Mouse (Mus musculus): ENCODE results near the gene Glcci1. TPM values are rescaled to one million over a fixed set of nuclear protein-coding genes. Genes with fewer than 3 reads are reported as not detected.
"Not testable (repeated sequence)": the region's sequence is repeated elsewhere in the genome, so short reads cannot be mapped to it uniquely, and the experiment has no call there.

Glcci1 gene
- polyA plus RNA-seq, 2 experiments from 2014 or later, result 18.9 to 29.2 TPM

DNA sequence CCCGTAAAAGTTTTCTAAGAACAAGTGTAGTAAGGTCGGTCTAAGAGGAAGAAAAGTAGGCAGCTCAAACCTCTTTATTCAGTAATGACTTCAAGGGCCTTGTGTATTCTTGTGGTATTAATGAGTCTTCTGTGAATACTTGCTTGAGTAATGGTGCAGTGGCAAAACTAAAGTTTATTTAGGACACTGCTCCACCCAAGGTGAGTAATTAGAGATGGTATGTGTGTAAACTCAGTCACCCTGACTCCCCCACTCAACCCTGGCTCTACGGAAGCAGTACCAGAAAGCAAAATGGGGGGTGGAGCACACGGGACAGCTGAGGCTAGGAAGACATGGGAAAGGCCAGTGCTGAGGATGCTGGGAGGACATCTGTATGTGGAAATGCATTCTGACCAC lies 13.6 kb upstream of the Glcci1 start:
- ATAC-seq, result no peak

DNA sequence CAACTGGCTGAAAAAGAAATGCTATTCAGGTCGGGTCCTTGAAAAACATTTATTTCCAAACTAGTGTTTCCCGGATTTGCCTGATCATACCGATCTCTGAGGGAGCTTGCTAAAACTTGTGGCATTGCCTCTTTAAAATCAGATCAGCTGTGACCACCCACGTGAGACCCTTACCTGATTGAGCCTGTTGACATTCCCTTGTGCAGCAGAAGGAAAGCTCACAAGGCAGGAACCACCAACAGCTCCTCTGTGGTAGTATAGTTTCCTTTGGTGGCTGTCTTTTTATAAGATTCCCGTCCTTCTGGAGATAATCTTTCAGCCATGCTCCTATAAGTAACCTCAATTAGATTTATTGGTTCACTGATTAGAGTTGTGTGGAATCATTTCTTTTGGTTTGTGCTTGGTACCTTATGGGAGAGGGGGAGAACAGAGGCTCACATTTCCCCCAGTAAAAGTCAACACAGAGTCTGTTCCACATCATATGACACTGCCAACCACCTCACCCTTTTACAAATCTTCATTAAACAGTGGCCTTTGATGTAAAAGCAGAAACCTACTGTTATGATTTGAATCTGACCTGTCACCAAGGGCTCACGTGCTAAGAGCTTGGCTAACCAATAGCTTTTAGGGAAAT lies 12.0 kb upstream of the Glcci1 start:
- no peak for ATAC-seq

DNA sequence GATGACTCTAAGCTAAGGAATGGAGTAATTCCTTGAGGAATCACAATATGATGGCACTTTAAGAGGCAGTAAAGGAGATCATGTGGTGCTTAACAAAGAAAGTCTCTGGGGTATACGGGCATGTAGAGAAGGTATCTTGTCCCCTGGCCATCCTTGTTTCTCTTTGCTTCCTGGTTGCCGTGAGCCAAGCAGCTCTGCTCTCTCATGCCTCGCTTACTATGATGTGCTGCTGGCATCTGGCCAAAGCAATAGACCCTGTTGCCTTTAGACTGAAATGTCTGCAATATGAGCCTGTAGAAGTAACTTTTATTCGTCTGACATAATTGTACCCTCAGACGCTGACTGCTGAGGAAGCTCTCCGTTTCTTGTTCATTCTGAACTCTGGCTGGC lies 11.5 kb upstream of the Glcci1 start:
- no peak for ATAC-seq

DNA sequence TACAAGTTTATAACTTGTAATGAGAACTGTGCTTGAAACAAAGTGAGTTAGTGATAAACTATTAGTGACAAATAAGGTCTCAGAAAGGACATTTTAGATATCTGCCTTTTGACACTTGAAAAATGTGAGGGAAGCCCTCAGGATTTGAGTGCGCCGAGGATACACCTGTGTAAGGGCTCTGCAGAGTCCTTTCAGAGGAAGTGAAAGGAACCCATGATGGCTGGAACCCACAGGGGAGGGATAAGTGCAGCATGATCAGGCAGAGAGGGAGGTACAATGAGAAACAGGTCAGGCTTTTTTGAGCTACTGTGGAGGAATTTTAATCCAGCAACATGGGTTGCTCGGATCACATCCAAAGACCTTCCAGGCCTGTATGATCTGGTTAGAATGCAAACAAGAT lies 10.4 kb upstream of the Glcci1 start:
- ATAC-seq, result no peak

DNA sequence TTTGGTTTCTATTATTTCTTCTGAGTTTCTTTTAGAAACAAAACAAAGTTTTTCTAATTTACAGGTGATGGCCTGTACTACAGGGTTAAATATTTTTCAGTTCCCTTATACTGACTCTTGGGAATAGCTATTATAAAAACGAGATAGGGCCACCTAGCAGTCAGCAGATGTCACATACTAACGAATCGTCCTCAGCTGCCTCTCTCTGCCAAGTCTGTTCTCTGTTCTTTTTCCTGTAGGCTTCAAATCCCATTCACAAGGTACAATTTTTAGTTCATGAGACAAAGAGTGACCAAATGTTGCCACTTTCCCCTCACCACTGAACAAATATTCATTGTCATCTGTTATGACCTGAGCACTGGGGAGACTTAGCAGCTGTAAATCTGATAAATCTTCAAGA lies 5.4 kb upstream of the Glcci1 start:
- ATAC-seq, result no peak

DNA sequence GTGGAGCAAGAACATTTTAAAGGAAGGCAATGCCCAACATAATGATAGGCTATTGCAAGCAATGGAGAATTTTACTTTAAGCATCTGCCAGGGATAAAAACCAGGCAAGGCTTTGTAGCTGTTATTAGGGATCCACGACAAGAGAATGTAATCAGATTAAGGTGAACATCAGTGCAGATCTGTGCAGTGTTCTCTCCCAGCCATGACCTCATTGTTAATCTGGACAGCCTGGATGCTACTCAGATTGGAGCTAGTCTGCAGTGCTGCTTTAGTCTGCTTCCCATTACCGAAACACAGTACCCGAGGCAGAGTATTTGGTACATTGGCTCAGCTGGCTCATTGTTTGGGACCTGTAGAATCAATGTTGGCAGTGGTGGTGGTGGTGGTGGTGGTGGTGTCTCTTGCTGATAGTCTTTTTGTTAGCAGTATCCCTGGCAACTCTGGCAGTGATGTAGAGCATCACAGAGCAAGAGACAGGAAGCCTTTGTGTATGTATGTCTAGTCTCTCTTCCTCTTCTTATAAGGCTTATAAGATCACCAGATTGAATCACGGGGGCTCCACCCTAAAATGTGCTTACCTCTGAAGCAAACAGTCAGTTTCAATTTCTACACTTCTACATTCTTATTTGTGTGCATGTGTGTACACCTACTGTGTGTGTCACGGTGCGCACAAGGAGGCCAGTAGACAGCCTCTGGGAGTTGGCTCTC lies 4.7 kb upstream of the Glcci1 start:
- peak; percentile 68 for ATAC-seq

DNA sequence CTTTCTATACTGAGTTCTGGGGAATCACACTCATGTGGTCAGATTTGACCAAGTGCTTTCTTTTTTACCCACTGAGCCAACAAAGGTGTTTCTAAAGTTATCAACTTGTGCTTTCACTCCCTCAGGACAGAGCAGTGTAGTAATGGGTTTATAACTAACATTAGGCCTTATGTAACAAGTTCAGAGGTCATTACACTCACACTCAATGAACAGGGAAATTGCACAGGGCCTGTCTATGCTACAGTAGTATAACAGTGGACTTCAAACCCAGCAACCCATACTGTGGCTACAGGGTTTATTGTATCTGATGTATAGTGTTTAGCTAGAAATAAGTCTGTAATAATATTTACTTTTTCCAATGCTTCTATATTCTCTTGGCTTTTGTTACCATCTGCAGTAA lies 2.8 kb upstream of the Glcci1 start:
- no peak for ATAC-seq

DNA sequence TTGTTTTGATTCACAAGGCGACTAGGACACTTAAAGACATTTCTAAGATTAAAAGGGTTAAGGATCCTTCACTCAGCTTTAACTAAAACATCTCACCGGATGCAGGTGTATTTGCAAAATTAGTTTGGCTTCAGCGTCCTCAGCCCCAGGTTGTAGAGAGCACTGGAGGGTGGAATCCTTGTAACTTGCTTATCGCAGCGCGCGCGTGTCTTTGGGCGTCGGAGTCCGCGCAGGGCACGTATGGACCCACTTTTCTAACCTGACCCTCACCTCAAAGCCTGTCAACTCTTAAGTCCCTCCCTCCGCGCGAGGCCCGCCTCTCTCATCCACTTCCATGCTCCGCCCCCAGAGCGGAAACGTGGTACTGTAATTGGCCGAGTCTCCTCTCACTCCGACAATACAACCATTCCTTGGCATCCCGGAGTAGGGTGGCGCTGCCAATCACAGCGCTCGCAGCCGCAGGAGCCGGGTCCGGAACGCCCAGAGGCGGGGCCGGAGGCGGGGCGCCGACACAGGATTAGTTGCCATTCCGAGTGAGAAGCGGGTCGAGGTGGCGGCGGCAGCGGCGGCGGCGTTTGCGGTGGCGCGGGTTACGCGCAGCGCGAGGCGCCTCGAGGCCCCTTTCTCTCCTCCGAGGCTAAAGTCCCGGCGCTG lies 390 bp upstream of the Glcci1 start:
- peak; percentile 83 for ATAC-seq

DNA sequence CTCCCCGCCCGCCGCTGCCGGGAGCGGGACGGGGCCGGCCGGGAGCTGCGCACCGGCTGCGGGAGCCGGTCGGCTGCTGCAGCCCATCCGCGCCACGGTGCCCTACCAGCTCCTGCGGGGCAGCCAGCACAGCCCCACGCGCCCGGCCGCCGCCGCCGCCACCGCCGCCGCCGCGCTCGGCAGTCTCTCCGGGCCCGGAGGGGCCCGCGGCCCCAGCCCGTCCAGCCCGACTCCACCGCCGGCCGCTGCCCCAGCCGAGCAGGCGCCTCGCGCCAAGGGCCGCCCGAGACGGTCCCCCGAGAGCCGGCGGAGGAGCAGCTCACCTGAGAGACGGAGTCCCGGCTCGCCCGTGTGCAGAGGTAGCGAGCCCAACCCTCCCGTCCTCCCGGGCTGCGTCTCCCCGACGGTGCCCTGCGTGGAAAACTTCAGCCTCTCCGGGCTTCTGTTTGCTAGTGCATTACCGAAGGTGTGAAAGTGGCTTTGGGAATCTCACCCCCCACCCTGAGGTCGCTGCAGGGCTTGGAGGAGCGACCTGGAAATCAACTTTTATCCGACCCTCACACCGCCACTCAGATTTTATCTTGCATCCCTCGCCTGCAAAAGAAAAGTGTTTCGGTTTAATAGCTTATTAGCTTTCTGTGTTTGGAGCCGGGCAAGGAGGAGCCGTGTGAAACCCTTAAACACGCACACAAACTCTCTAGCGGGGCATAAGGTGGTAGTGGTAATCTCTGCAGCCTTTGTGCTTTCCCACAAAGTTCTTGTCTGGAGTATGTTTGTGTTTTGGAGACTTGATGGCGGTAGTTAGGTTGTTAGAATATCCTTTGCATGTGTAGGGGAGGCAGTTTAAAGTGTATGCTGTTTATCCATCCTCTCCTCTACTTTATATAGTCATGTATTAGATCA lies 812 bp downstream of the Glcci1 start:
- ATAC-seq, result peak; percentile 1

DNA sequence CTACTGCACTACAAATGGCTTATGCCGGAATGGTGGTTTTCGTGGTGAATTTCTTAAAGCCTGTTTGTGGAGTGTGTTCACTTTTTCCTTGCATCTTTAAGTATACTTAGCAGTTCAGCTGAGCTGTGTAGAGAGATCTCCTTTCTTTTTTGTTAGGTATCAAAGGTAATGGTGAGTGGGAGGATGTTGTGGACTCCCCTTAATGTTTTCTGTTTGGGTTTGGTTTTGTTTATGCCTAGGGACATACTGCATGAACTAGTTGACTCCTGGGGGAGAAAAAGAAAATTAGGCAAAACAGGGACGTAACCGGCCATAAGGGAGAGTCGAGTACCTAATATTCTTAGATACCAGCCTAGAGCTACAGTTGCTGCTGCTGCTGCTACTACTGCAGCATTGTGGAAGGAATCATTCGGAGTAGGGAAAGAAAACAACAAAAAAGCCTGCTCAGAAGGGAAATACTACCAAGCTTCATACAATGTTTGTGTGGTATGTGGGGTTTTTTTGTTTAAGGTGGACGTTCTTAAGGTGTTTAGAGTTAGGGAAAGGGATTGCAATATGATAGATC lies 1.5 kb downstream of the Glcci1 start:
- peak; percentile 5 for ATAC-seq

DNA sequence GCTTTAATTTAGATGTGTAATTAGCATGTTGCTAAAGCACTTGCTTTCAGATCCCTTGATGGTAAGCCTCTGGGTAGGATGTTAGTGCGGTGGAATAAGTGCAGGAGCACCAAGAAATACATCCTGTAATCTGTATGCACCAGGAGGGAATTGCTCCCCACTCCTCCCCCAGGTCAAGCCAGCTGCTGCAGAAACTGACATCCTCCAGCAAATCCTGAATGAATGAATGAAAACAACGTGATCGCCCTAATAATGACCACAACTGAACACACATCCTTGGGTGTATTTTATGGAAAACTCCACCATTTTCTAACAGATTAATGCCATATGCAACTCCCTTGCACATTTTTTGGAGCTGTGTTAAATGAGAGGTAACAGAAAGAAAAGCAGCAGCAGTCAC lies 2.0 kb downstream of the Glcci1 start:
- no peak for ATAC-seq

DNA sequence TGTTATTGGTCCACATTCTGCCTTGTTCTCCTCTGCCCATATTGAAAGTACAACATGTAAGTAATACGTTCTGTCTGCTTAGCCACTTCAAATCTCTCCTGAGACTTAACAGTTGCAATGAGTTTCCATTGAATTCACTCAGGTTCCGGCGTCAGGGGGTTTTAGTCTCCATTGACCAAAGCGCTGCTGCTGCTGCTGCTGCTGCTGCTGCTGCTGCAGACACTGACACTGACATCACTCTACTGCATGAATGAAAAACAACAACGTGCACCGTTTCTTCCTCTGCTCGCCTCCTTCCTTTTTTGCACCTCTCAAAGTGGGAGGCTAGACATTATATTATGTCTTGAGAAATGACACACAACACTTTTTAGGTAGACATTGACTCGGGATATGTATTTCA lies 3.0 kb downstream of the Glcci1 start:
- ATAC-seq, result no peak

DNA sequence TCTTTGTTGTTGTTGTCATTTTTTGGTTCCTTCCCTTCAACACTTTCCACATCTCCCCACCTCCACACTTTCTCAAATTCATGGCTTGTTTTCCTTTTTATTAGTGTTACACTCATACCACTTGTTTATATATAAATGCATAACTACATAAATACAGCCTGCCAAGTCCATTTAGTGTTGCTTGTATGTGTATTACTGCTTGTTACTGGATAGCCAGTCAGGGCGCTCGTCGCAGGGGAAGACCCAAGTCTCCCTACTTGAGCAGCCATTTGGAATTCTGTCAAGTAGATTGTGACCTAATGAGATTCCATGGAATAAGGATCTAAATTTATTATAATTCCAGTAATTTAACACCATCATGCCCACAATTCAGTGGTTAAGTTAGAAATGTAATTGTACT lies 10.3 kb downstream of the Glcci1 start:
- ATAC-seq, result no peak

DNA sequence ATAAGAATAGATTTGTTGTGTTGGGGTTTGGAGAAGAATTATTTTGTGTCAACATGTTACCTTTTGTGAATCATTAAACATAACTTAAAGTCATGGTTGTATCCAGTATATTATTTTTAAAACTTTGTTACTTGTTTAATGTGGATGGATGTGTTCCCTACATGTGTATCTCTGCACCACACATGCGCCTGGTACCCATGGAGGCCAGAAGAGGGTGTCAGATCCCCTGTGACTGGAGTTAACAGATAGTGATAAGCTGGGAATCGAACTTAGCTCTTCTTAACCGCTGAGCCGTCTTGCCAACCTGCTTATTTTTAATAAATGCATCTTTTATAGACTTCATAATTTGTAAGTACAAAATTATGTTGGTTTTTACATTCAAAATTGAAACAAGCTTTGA lies 11.8 kb downstream of the Glcci1 start:
- ATAC-seq, result no peak

DNA sequence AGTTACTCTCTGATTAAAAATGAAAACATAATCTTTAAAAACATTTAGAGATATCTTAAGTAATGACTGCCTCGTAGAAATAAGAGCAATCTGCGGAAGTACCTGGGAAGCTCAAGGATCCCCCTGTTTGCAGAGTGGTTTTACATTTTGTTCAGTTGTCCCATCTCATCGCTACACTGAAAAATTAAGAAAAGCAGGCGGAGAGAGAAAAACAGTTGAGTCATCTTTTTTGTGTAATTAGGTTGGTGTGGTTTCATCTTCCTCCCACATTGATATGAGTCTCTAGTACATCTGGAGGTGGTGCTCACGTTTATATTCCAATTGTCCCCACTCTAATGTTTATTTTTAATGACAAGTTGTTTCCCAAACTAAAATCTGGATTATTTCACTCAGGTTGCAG lies 15.3 kb downstream of the Glcci1 start:
- peak; percentile 40 for ATAC-seq

DNA sequence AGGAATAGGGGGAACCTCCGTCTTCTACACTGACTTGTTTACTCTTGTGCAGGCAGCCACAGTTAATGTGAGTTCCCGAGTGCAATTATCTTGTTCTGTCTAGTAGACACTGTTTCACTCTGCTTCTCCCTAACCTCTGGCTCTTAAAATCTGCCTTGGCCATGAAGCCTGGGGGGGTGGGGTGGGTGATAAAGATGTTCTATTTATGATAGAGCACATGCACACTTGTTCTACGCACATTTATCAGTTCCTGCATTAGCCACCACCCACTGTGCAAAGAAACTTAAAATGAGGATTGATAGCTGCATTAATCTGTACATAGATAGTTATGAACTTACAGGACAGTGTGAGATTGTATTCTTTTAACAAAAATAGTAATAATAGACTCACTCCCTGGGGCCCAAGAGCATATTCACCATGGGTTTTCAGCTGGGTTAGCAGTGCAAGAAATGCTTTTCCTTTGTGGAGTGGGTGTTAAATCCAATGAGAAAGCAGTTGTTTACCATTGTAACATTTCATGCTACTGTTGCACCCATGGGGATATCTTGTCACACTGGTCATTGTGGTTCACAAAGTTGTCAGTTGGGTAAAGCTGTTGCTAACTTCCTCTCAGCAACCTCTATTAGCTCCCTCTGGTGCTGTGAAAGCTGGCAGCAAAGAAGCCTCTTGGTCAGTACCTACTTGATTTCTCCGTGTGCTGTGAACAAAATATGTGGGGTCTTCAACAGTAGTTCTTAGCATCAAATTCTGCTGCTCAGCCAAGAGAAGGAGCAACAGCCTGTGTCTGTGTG lies 21.9 kb downstream of the Glcci1 start:
- ATAC-seq, result no peak

DNA sequence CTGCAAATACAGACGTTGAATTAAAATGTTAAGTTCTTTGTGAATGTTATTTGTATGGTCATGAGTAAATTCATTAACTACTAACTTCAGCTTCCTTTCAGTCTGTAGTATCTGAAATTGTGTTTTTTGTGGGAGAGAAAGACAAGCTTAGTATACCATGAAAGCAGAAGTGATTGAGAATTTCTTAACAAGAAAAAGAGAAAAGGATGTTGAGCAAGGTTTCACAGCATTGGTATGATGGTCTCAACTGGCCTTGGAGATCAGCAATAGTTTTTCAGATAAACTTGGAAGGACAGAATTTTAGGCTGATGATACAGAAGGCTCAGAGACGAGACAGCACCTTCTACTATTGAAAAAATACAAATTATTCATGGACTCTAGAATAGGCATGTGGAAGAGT lies 27.5 kb downstream of the Glcci1 start:
- ATAC-seq, result no peak

DNA sequence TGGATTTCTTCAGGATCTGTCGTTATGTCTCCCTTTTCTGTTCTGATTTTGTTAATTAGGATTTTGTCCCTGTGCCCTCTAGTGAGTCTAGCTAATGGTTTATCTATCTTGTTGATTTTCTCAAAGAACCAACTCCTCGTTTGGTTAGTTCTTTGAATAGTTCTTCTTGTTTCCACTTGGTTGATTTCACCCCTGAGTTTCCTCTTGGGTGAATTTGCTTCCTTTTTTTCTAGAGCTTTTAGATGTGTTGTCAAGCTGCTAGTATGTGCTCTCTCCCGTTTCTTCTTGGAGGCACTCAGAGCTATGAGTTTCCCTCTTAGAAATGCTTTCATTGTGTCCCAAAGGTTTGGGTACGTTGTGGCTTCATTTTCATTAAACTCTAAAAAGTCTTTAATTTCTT lies 32.1 kb downstream of the Glcci1 start:
- ATAC-seq, result not testable (repeated sequence)

DNA sequence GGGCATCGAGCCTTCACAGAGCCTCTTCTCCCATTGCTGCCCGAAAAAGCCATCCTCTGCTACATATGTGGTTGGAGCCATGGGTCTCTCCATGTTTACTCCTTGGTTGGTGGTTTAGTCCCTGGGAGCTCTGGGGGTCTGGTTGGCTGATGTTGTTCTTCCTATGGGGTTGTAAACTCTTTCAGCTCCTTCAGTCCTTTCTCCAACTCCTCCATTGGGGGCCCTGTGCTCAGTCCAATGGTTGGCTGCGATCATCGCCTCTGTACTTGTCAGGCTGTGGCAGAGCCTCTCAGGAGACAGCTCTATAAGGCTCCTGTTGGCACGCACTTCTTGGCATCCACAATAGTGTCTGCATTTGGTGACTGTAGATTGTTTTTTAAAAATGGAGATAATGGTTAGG lies 35.4 kb downstream of the Glcci1 start:
- no peak for ATAC-seq

DNA sequence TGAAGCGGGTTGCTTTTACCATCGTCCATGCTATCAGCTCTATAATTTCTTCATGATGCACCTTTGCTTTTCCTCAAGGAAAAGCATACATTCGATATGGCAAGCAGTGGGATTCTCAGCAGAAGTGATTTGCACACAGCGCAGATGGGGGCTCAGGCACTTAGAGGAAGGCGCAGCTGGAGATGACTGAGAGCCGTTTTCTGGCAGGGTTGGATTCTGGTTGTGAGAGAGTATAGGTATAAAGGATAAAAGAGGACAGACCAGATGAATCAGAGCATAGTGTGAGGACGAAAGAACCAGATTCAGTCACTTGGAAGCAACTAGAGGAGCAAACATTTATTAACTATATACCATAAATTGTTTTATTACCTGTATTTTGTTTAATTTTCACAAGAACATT lies 36.4 kb downstream of the Glcci1 start:
- ATAC-seq, result no peak

DNA sequence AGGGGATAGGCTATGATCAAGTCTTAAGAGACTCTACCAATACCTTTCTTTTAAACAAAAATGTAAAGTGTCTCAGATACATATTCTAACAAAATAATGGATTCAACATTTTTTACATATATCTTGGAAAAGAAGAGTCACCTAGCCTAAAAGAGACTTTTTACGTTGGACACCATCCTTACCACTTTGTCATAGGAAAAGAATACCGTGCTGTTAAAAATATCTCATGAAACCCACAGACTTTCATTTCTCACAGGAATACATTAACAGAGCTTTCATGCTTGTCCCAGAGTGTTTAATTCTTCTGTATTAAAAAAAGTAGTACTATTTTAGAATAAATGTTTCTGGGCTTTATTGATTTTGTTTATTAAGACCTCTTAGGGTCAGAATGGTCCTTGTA lies 41.8 kb downstream of the Glcci1 start:
- ATAC-seq, result no peak
